Mouse (Mus musculus) liver, adult 2 months (tissue): ENCODE measurements around the gene Trim24. TPM values are rescaled to one million over a fixed set of nuclear protein-coding genes. Genes with fewer than 3 reads are reported as not detected.

Experiments
- DNase-seq: peaks from one replicate; pipeline ENCODE4 v3.0.0-alpha.2; 2011; ENCODE audit warnings: low read depth, low spot score; ENCODE audit errors: extremely low read depth
- H3K27ac ChIP-seq: fragments of 200-500 bp; replicated peaks from 2 replicates; pipeline ENCODE4 v1.5.1; 2012; ENCODE audit warnings: low read depth, mild to moderate bottlenecking, control low read depth, inconsistent platforms, low read length; ENCODE audit not compliant: insufficient read depth
- H3K27me3 ChIP-seq: fragments of 200-500 bp; 2 replicates; pipeline ENCODE4 v1.6.1; 2012; ENCODE audit warnings: mild to moderate bottlenecking, moderate library complexity, low read length, inconsistent platforms; ENCODE audit not compliant: control insufficient read depth, insufficient read depth
- H3K36me3 ChIP-seq: fragments of 200-500 bp; 2 replicates; pipeline ENCODE4 v1.6.1; 2012; ENCODE audit warnings: low read length, inconsistent platforms; ENCODE audit not compliant: control insufficient read depth, insufficient read depth
- H3K4me1 ChIP-seq: fragments of 200-500 bp; 2 replicates; pipeline ENCODE4 v1.6.1; 2011; ENCODE audit warnings: low read length; ENCODE audit not compliant: control insufficient read depth, insufficient read depth
- H3K4me3 ChIP-seq: fragments of 200-500 bp; 2 replicates; pipeline ENCODE4 v1.5.1; 2011; ENCODE audit warnings: low read depth, mild to moderate bottlenecking, control low read depth, low read length, moderate library complexity; ENCODE audit not compliant: insufficient read depth
- H3K79me2 ChIP-seq: fragments of 200-500 bp; 2 replicates; pipeline ENCODE4 v1.6.1; 2012; ENCODE audit warnings: inconsistent platforms, mild to moderate bottlenecking, low read length, moderate library complexity; ENCODE audit not compliant: control insufficient read depth, insufficient read depth
- H3K9ac ChIP-seq: fragments of 200-500 bp; 2 replicates; pipeline ENCODE4 v1.6.1; 2012; ENCODE audit warnings: low read depth, mild to moderate bottlenecking, control low read depth, inconsistent platforms, low read length
- CTCF ChIP-seq: fragments of 200-500 bp; IDR thresholded peaks from 2 replicates; pipeline ENCODE4 v1.5.1; 2011; ENCODE audit warnings: low read depth, low read length, control low read depth
- POLR2A ChIP-seq: fragments of 200-500 bp; IDR thresholded peaks from 2 replicates; pipeline ENCODE4 v1.6.1; 2011; ENCODE audit warnings: low read length, control low read depth; ENCODE audit not compliant: insufficient read depth; ENCODE audit errors: extremely low read depth
- WGBS: fragments of 180-500 bp; shearing (Covaris S2); methylation state at CpG from one replicate; pipeline ENCODE4 v1.1.7; 2018; 5-methylcytosine and 5-hydroxymethylcytosine counted together
- polyA plus RNA-seq: library from polyadenylated mRNA; depleted of rRNA; stranded (reverse); fragments of >200 nt; gene quantifications from 2 replicates; pipeline ENCODE4 v1.2.3, GENCODE M21; 2012; rRNA removed
- total RNA-seq: library from RNA; depleted of rRNA; stranded (reverse); fragments of >200 nt; gene quantifications from 2 replicates; pipeline ENCODE4 v1.2.3, GENCODE M21; 2014; rRNA removed

Trim24 gene
- total and polyA plus RNA-seq, 2 experiments = 15.2 to 38.3 TPM

DNA sequence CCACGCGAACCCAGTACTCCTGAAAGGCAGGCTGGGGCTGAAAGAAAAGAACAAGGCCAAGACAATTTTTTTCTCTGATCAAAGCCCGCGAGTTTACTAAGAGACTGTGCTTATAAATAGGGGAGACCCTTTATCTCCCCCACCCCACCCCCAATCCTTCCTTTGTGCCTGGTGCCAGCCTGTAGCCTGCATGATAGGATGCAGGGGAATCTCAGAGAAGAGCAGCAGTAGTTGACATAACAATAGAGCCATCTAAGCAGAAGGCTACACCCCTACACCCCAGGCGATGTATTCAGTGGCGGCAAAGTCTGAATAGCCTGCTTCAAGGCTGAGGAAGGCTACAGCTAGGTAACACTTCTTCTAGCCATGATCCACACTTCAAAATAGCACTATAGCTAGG is 65.9 kb downstream of the Trim24 start:
- H3K4me1 ChIP-seq = no peaks in the 10 kb centered on the region
- H3K79me2 ChIP-seq = no peaks in the 10 kb centered on the region; the same call in 1 of the 2 replicates
- DNase-seq = no peak
- H3K4me3 ChIP-seq = no peak overlapping the region
- H3K27me3 ChIP-seq = no peaks in the 10 kb centered on the region
- H3K9ac ChIP-seq = no peak overlapping the region
- H3K27ac ChIP-seq = no peak overlapping the region
- 84% methylated on average over 6 of the region's 6 CpGs for WGBS
- H3K36me3 ChIP-seq = peaks cover 7% of the 10 kb centered on the region
- TF ChIP-seq POLR2A = no peak

DNA sequence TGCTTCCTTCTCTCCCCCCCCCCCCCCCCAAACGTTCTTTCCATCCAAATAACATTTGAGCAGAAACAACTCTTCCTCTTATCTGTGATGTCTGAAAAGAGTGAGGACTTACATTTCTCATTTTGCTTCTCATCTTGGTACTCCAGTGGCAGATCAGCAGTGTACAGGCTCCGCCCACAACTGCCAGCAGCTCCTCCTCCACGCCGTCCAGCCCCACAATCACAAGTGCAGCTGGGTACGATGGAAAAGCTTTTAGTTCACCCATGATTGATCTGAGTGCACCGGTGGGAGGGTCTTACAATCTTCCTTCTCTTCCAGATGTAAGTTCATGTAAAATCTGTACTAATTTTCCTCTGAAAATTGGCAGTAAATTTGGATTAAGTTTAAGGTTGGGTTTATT is 80.7 kb downstream of the Trim24 start:
- 93% methylated on average over 6 of the region's 6 CpGs for whole genome bisulfite sequencing
- no peak for TF ChIP-seq POLR2A
- TF ChIP-seq CTCF = no peak
- Histone ChIP-seq H3K27me3 (no peaks in the 10 kb centered on the region), H3K79me2 (no peaks in the 10 kb centered on the region), H3K4me1 (no peaks in the 10 kb centered on the region), H3K9ac (no peak overlapping the region), H3K36me3 (peaks cover 34% of the 10 kb centered on the region), H3K27ac (no peak overlapping the region), H3K4me3 (no peak overlapping the region)
- DNase-seq = no peak

GRCm38 (mm10) chr6:37967386-37967785 is 96.8 kb downstream of the Trim24 start:
- TF ChIP-seq POLR2A (no peak), CTCF (no peak)
- Histone ChIP-seq H3K27ac (no peak overlapping the region), H3K4me3 (no peak overlapping the region), H3K79me2 (no peaks in the 10 kb centered on the region), H3K4me1 (no peaks in the 10 kb centered on the region), H3K9ac (no peak overlapping the region), H3K27me3 (no peaks in the 10 kb centered on the region), H3K36me3 (peaks cover 21% of the 10 kb centered on the region)
- DNase-seq = no peak
- WGBS = 94% methylated on average over 4 of the region's 4 CpGs

- 17% methylated on average over 6 of the region's 6 CpGs for WGBS
- no peaks in the 10 kb centered on the region for H3K27me3 ChIP-seq
- peak; percentile 47; the same call in 1 of the 2 replicates for TF ChIP-seq CTCF
- TF ChIP-seq POLR2A = no peak
Observed at GRCm38 (mm10) chr6:38007459-38007858, 136.8 kb downstream of the Trim24 start.

DNA sequence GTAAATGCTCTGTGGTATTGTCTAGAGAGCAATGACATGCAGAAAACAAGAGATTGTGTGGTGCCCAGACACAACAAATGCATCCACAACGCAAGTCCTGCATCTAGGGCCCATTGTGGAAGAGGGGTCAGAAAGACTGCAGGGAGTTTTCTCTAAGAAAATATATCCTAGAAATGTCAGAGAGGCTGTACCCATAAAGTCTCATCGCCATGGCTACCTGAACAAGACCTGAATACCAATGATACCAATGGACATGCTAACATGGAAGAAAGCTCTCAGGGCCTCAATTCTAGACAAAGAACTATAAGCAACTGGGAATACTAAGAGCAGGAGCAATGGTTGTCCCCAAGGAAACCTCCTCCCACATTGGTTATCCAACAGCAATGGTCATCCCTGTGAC is 142.2 kb downstream of the Trim24 start:
- Histone ChIP-seq H3K9ac (no peak overlapping the region), H3K4me1 (no peaks in the 10 kb centered on the region), H3K36me3 (no peaks in the 10 kb centered on the region), H3K4me3 (no peak overlapping the region), H3K27ac (no peak overlapping the region), H3K27me3 (no peaks in the 10 kb centered on the region), H3K79me2 (no peaks in the 10 kb centered on the region)
- TF ChIP-seq CTCF (no peak), POLR2A (no peak)
- no peak for DNase-seq
- WGBS = 97% methylated on average over 2 of the region's 2 CpGs

More at GRCm38 (mm10) chr6:38007459-38007858, 136.8 kb downstream of the Trim24 start:
- Histone ChIP-seq H3K4me1 (no peaks in the 10 kb centered on the region), H3K36me3 (no peaks in the 10 kb centered on the region), H3K4me3 (no peak overlapping the region), H3K79me2 (no peaks in the 10 kb centered on the region), H3K27ac (no peak overlapping the region), H3K9ac (no peak overlapping the region)
- peak; percentile 53 for DNase-seq

Other genes with a start within 250 kb of the Trim24 start
- gene Svopl, start 176.2 kb downstream of the Trim24 start, total RNA-seq = not detected in 2 replicates
- gene Svopl, start 176.2 kb downstream of the Trim24 start, polyA plus RNA-seq = not detected in 2 replicates
- gene Tmem213, start 238.4 kb downstream of the Trim24 start, total RNA-seq = not detected in 2 replicates
- not detected in 2 replicates for gene Tmem213, start 238.4 kb downstream of the Trim24 start, polyA plus RNA-seq